Mouse (Mus musculus) thymus, adult 2 months (tissue): ENCODE results near the gene Fermt3.

ENCODE experiments used
- CTCF ChIP-seq: fragments of 200-500 bp; IDR thresholded peaks from 2 replicates; pipeline ENCODE4 v1.5.1; 2012; ENCODE audit warnings: mild to moderate bottlenecking, control low read depth, low read length, moderate library complexity, borderline replicate concordance; ENCODE audit not compliant: control insufficient read depth, poor library complexity, insufficient read depth; ENCODE audit errors: extremely low read depth
- POLR2A ChIP-seq: fragments of 200-500 bp; IDR thresholded peaks from 2 replicates; pipeline ENCODE4 v1.6.1; 2012; ENCODE audit warnings: mild to moderate bottlenecking, low read length, control low read depth, moderate library complexity; ENCODE audit not compliant: control insufficient read depth, poor library complexity, insufficient read depth; ENCODE audit errors: extremely low read depth

DNA sequence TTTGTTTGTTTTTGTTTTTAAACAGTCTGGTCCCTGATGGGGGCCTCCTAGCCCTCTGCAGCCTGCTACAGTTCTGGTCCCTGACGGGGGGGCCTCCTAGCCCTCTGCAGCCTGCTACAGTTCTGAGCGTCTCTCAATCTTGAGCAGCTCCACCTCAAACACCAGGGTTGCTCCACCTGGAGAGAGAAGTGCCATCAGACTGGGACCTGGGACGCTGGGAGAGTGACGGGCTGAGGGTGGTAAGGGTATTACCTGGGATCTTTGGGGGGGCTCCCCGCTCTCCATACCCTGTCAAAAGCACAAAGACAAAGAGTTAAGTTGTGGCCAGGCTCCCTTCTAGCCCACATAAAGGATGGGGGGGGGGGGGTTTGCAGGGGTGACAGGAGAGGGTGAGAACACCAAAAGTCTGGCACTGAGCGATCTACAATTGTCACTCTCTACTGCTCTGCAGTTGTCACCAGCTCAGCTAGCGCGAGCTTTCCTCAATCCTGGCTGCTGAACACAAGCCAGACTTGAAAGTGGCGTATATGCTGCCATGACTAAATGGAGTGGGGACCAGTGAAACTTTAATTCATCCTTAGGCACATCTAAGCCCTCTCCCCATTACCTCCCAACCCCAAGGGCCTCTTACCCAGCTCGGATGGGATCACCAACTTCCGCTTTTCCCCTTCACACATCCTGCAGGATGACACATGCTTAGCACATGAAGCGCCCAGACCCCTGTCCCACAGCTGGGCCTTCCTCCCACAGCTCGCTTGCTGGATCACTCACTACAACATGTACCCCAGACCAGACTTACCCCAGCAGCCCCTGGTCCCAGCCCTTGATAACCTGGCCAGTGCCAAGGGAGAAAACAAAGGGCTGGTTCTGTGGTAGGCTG is 41.3 kb downstream of the Fermt3 start:
- TF ChIP-seq CTCF (no peak), POLR2A (no peak)
